Mouse (Mus musculus) layer of hippocampus, adult 9-10 months (tissue): ENCODE data around the gene Arhgef12.

Experiments
- DNase-seq: peaks from one replicate; pipeline ENCODE4 v3.0.0; 2022; ENCODE audit warnings: low spot score

Gene Arhgef12

GRCm38 (mm10) chr9:43108721-43109120 lies 1.7 kb upstream of the Arhgef12 start:
- DNase-seq = no peak

DNA sequence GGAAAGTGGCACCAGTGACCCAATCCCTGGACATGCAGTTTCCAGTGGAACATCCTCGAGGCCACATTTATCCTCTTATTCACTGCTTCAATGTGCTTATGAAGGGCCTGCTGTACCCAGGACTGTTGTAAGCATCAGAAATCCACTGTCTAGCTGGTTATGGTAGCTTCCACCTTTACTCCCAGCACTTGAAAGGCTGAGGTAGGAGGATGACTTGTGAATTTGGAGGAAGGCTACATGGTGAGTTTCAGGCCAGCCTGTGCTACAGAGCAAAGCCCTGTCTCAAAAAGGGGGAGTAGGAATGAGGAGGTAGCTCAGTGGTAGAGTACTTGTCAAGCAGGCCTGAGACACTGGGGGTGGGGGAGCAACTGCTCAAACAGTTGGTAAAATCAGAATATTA lies 1.0 kb upstream of the Arhgef12 start:
- no peak for DNase-seq

- no peak for DNase-seq
These were observed 516 bp upstream of the Arhgef12 start for GRCm38 (mm10) chr9:43107555-43107954.

DNA sequence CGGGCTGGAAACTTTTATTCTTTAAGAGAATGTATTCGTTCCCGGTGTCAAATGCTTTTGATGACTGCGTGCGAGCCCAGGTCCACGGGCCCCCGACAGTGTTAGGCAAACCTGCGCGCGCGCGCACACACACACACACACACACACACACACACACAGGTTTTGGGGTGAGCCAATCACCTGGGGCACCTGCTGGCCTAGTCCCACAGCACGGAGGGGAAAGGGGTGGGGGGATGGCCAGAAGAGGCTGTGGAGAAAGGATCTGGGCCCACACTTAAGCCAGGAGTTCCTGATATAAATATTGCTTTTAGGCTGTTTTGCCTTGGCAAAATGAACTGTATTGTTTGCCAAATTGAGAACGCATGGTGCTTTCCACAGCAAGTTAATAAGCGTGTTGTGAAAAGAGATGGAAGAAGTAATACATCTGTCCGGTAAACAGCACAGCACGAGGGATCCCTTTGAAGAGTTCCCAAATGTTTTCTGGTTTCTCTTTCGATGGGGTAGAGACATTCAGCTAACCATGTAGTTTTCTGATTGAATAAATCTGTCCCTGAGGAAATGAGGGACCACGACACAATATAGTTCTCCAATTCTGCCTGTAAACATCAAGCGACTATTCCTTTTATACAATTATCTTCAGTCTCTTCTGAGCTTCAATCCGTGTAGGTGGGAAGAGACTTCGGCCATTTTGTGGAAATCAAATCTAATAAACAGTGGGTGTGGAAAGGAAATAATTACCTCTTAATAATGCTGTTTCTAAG lies 433 bp downstream of the Arhgef12 start:
- DNase-seq = no peak

- peak; percentile 73 for DNase-seq
These were observed 1.2 kb downstream of the Arhgef12 start for GRCm38 (mm10) chr9:43105664-43106361.

DNA sequence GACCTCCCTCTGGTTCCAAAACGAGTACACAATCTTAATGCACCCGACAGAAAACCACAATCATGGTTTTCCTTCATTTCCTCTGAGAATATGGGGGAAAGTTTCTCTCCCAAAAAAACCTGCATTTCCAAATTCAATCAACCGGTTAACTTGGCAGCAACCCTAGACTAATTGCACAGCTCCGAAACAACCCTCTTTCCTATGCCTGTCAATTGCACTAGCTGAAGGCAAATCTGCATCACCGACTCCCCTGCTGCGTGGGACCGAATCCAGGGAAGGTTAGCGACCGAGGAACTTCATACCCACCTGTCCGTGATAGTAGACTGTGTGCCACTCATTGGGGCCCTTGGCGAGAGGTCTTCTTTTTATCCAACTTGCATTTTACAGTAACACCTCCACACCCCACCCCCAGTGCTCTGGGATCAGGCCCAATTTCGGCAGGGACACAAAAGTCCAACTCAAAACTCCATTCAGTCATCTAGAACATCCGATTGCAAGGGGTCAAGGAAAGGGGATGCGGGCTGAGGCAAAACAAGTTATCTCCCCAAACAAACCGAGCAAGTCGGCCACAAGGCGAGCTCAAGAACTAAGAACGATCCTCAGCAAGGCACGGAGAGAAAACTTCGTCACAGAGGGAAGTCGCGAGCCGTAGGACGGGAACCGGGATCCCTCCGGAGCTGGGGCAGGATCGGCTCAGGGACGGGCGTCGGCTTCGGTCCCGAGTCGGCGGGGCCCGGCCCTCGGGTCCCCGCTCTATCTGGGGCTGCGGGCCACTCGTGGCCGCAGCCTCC lies 2.0 kb downstream of the Arhgef12 start:
- no peak for DNase-seq

GRCm38 (mm10) chr9:43104526-43104872 lies 2.5 kb downstream of the Arhgef12 start:
- DNase-seq = no peak

- DNase-seq = no peak
These were observed 3.3 kb downstream of the Arhgef12 start for GRCm38 (mm10) chr9:43103675-43104299.

DNA sequence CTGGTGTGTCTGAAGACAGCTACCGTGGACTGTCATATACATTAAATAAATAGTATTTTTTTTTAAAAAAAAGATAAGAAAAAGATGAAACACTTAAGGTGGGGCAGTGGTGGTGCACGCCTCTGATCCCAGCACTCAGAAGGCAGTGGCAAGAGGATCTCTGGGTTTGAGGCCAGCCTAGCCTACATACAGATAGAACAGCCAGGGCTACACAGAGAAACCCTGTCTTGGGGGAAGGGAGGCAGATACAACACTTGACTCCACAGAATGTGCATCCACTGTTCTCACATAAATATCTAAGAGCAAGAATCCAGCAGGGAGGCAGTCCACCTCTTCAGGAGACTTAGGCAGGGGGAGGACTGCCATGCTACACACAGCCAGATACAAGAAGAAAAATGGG lies 4.1 kb downstream of the Arhgef12 start:
- no peak for DNase-seq

GRCm38 (mm10) chr9:43101936-43102595 lies 5.0 kb downstream of the Arhgef12 start:
- DNase-seq = no peak

DNA sequence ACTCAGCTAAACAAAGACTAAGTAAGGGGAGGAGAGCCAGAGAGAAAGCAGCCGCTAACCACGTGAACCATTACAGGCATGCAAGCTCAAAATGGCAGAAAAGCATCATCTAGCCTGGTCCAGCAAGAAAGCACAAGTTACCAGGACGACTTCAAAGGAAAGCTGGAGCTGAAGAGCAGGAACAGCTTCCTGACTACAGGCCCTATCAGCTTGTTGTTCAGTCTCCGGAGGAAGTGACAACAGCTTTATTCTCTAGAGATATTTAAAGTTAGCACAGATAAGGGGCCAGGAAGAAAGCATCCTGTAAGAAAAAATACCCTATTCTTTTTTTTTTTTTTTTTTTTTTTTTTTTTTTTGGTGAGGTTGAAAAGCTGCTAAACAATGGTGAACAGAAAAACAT lies 8.1 kb downstream of the Arhgef12 start:
- DNase-seq = no peak

DNA sequence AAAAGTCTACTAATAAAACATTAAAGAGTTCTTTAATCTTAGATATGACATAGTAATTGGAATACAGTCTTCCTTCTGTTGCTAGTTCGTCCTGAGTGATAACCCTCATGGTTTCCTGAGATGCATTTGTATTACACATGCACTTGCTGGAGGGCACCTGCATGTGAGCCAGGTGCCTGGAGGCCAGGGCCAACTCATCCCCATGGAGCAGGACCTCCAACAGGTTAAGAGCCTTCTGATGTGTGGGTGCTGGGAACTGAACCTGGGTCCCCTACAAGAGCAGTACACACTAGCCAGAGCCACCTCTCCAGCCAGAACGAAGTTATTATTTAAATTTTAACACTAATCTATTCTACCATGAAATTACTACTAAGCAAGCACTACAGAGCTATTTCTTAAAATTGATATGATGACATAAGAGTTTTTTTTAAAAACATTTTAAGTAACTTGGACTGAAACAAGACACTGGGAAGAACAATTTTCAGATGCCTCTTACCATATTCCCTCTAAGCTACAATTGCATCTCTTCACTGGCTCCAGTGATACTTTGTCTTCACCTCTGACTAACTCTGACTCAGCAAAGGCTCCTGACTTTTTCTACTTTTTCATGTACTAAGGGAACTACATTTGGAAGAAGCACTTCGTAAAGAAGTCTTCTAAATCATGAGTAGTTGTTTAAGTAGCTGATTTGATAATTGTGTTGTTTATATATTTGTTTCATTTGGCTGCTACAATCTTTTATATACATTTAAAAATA lies 9.1 kb downstream of the Arhgef12 start:
- no peak for DNase-seq

DNA sequence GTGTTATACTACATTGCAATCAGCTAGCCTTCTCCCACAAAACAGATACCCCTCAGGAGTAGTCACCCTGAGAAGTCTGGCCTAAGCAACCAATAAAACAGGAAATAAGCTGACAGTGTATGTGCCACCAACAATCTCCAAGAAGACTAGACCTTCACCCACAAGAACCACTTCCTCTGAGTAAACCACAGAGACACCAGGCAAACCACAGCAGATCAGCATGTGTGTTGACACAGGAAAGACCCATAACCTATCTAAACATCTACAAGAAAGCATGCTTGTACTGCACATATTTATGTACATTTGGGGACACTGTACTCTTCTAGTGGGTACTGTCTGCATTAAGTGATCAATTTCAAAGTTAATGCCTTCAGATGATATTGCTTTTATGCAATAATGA lies 10.7 kb downstream of the Arhgef12 start:
- no peak for DNase-seq

- DNase-seq = no peak
These were observed 12.2 kb downstream of the Arhgef12 start for GRCm38 (mm10) chr9:43094828-43095227.

GRCm38 (mm10) chr9:43093803-43094202 lies 13.2 kb downstream of the Arhgef12 start:
- DNase-seq = no peak

DNA sequence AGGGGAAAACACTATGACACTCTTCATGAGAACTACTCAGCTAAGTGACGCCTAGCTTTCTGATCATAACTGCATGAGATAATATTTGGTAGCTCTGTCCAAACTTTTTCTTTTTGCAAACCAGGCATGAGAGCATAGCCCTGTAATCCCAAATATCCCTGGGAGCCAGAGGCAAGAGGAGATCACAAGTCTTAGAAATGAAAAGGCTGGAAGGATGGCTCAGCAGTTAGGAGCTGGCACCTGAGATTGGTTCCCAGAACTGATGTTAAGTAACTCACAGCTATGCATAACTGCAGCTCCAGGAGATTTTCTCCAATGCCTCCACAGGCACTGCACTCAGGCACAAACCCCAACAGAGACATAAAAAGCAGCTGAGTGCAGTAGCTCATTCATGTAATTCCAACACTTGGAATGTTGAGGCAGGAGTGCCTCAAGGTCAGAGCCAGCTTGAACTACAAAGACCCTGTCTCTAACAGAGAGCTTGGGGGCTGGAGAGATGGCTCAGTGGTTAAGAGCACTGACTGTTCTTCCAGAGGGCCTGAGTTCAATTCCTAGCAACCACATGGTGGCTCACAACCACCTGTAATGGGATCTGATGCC lies 21.3 kb downstream of the Arhgef12 start:
- no peak for DNase-seq

DNA sequence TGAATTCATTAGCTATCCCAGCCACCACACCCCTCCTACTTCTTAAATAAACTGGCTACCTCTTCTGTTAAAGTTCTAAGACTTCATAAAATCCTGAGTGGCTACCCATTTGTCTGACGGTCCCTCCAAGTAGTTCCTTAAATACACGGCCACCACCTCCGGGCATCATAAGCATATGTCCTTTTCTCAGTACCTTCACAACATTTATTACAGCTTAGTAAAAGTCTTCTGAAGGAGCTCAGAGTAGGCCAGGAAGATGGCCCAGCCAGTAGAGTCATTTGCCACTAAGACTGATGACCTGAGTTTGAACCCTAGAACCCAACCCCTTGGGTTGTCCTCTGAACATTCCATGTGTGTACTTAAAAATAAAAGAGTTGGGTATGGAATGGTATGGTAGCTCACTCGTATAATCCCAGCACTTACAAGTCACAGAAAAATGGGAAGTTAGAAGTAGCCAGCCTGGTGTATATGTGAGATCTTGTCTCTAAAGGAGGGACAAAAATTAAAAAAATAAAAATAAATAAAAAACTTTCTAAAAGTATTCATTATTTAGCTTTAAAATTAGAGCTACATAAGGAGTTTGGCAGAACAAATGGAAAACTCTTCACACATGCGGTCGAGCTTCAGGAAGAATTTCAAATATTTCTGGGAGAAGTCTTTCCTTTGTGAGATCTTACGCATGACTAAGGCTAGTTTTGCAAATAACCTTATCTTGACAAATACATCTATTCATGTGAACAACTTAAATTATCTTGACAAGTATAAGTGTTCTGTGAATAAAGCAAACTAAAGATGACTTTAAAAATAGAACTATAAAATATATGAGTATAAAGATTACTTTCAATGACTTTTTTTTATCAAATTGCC lies 22.3 kb downstream of the Arhgef12 start:
- DNase-seq = no peak

- no peak for DNase-seq
These were observed 23.5 kb downstream of the Arhgef12 start for GRCm38 (mm10) chr9:43083441-43084055.

GRCm38 (mm10) chr9:43078711-43079110 lies 28.3 kb downstream of the Arhgef12 start:
- no peak for DNase-seq
